Mouse (Mus musculus) kidney, adult 8-10 months (tissue): Measurements from ENCODE around the gene Sorcs3.

Source experiments
- DNase-seq, 2 experiments: peaks; one replicate each; pipeline ENCODE4 v3.0.0; 2022

The Sorcs3 gene

GRCm38 (mm10) chr19:48205929-48206814, at the start of gene Sorcs3:
TSS of gene Sorcs3 (plus strand) at chr19:48206025.
- no peak for DNase-seq

- no peak for DNase-seq
Observed at GRCm38 (mm10) chr19:48165341-48165740, 40.5 kb upstream of the Sorcs3 start.

DNA sequence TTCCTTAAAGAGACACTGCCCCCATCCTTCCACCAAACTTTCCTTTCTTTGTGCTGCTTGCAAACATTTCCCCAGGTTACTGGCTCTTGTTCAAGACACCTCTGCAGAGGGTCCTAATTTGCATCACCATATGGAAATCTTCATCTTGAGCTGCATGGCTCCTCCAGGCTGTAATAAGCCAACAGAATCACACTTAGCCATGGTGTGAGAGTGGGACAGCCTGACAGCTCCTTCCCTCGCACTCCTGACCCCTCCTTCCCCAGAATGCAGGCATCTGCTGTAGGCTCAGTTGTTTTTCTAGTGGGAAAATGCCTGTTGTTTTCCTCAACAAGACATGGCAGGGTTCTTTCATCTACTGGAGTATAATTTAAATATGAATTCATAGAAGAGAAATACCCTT, 38.7 kb upstream of the Sorcs3 start:
- no peak for DNase-seq

DNA sequence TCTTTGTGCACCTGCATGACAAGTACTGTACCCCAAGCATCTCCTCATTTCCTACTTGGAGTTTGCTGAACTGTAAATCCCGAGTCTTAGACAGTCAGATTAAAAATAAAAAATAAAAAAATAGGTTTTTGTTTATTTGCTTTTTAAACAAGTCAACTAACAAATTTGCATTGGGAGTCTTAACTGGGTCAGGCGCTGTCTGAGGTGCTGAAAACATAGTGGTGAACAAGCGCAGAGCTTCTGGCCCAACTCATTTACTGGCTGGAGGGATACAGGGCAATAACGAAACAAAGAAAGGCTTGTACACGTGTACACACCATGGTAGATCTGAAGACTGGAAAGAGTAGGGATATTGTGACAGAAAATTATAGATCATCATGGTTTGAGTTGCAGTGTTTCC, 37.5 kb upstream of the Sorcs3 start:
- no peak for DNase-seq

DNA sequence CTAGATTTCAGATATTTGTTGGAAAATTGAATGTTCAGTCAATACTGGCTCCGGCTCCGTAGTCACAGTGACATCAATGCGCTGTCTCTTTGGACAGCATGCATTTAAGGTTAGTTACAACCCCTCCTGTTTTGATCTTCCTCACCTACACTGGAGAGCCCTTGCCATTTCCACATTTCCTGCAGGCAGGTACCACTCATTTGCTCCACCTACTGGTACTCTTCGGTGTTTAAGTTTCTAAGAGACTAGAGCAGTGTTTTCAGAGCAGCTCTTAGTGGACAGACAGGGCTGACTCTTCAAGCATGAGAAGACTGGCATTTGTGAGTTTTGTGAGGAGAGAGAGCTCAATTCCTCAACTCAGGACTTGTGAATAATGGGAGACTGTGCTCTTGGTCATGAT, 31.1 kb upstream of the Sorcs3 start:
- no peak for DNase-seq

- DNase-seq = peak in 1 of 2 experiments; percentile 33
Observed at GRCm38 (mm10) chr19:48203928-48204470, 1.8 kb upstream of the Sorcs3 start.

- no peak for DNase-seq
Observed at GRCm38 (mm10) chr19:48204476-48204875, 1.3 kb upstream of the Sorcs3 start.

DNA sequence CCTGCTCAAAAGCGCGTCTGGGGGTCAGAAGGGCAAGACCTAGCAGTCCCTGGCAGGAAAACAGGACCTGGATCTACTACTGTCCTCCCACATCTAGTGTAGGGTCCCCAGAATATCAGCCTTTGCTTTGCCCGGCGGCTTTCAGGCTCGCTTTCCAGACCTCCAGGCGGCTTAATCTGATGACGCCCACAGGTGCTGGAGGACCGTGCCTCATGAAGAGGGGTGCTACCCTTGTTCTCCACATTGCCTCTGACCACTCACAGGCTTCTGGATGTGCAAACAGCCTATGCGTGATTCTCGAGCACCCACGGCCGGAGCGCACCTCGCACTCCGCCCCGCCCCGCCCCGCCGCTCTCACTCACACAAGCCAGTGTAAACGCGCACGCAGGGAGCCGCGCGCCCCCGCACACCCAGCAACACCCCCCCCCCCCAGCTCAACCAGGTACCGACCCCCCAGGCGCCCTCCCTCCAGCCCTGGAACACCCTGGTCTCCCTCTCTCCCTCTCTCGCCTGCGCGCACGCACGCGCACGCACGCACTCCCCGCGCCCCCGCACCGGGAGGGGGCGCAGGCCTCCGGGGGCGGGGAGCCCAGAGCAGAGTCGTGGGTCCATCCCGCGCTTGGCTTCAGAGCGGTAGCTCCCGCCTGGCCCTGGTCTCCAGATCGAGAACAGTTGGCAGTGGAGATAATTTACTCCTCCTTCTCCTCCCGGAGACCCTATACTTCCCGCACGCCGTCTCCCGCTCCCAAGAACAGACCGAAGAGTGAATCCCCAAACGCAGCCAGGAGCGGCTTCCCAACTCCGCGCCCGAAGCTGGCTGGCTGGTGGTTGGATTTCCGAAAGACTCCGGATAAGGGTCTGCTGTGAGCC, 698 bp upstream of the Sorcs3 start:
- no peak for DNase-seq

DNA sequence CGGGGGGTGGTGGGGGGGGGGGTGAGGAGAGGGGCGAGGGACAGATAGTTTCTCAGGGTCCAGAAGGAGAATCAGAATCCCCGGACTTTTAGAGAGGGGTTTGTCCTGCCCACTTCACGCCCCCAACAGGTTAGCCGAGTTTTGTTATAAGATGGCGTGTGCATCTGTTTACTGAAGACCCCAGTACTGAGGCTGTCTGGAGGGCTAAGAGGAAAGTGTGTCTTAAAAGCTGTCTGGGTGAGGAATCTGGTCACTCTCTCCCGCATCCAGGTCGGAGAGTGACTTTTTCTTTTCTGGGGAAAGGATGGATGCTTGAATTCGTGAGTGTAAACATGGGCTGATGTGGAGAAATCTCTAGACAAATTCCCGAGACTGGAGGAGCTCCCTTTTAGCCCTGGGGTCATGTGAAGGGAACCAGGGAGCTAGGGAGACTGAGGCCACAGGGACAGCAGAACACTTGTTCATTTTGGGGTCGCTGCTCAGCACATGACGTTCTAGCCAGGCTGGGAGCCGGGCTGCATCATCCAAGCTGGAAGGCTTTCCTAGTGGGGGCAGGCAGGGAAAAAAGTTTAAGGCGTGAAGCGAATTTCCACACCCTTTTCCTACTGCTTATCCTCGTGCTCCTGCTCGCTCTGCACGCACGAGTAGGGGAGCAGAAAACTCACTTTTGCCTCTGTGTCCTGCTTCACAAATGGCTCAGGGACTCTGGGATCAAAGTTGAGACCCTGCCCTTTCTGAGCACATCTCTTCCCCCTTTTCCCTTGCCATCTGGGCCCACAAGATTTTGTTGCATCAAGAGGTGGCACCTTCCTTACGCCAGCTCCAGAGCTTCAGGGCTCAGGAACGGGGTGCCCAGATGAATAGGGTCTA, 1.3 kb downstream of the Sorcs3 start:
- DNase-seq = no peak

- no peak for DNase-seq
Observed at GRCm38 (mm10) chr19:48207731-48208370, 2.0 kb downstream of the Sorcs3 start.

DNA sequence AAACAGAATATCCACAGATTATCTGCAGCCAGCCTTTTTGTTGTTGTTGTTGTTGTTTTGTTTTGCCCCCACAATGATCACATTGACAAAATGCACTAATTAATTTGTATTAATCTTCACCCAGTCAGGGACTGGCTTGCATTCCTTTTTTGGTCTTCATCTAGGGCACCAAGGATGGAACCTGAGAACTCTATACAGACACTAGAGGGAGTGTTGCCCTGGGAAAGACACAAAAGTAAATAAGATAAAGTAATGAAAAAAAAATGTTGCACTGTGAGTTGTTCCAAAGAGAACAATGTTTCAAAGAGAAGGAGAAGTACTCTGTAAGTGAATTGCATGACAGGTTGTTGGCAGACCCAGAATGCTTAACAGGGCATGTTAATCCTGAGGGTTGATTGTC, 9.6 kb downstream of the Sorcs3 start:
- no peak for DNase-seq

DNA sequence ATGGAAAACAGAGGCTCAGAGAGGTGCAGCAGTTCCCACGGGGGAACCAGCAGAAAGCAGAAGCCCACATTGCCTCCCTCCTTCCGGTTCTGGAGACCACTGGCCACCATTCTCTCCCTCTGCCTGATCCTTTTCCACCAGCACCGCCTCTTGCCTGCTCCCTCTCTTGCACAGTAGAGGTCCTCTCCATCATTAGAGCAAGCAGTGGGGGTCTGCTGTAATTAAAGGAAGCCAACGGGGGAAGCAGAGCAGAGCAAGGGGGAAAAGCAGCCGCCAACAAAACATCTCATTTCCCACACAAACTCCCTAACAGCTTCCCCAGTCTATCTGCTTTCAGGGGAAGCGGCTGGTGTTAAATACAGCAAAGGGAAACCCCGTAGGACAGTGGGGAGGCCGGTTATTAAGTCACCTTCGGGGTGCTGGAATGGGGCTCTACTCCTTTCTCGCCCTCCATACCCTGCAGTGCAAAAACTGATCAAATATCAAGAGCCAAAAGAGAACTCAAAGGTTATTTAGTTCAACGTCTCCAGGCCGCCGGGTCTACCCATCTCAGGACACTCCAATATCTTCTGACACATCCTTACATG, 32.1 kb downstream of the Sorcs3 start:
- no peak for DNase-seq

DNA sequence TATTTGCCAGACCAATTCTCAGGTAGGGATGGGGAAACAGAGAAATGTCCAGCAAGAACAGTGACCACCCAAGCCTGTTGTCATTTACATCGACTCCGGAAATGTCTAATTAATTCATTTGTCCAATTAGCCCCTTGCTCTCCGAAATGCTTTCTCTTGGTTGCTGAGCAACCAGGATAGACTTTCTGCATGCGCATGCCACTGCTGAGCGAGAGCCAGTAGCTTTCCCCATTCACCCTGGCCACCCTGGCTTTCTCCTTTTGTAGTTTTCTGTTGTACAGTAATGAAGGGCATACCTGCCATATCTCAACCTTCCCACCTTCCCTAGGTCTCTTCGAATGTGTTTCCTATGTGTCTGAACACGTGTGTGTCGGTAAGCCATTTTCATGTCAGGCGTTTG, 32.6 kb downstream of the Sorcs3 start:
- DNase-seq = no peak

- DNase-seq = no peak
Observed at GRCm38 (mm10) chr19:48240960-48241359, 35.1 kb downstream of the Sorcs3 start.

GRCm38 (mm10) chr19:48244036-48244435, 38.2 kb downstream of the Sorcs3 start:
- DNase-seq = no peak

GRCm38 (mm10) chr19:48259223-48259622, 53.4 kb downstream of the Sorcs3 start:
- DNase-seq = no peak

DNA sequence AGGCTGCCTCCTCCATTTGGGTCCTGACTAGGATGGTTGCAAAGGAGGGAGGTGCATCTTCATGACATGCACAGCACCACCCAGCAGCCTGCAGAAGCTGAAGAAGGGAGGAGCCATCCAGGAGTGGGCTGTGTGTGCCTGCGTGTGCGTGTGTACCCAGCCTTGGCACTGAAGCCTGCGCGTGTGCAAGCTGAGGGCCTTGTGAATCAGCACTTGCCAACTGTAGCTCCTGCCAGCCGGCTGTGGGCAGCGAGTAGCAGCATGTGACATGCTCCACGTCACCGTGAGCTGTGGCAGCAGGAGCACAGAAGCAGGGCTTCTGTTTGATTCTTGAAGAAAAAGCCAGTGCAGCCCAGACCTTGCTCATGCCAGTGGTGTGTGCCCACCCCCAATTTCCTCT, 54.8 kb downstream of the Sorcs3 start:
- DNase-seq = no peak

GRCm38 (mm10) chr19:48263750-48264149, 57.9 kb downstream of the Sorcs3 start:
- DNase-seq = no peak

GRCm38 (mm10) chr19:48280273-48280672, 74.4 kb downstream of the Sorcs3 start:
- DNase-seq = no peak

GRCm38 (mm10) chr19:48282250-48282649, 76.4 kb downstream of the Sorcs3 start:
- DNase-seq = no peak

DNA sequence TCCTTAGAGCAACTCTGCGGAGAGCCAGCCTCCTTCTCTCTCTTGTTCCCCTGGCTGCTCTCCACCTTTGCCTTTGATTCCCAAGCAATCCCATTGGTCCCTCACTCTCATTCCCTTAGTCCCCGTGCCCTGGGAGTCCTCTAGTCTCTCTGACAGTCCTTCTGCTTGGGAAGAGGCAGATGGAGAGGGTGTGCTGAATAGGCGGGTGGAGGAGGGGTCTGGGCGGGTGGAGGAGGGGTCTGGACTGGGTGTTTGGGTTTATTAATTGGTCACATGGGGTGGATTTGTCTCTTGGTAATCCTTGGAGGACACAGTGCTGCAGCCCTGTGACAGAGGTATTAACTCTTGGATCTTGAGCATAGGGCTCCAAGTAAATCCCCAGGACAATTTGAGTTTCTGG, 77.4 kb downstream of the Sorcs3 start:
- DNase-seq = no peak
